Mouse (Mus musculus) effector memory CD4-positive, alpha-beta T cell, adult 5 months (primary cell): Measurements from ENCODE around the gene Zswim4. TPM values are rescaled to one million over a fixed set of nuclear protein-coding genes. Genes with fewer than 3 reads are reported as not detected.

Experiments used
- polyA plus RNA-seq: library from polyadenylated mRNA; unstranded; fragments of 100-300 nt; shearing (Covaris generic); gene quantifications from one replicate; pipeline ENCODE4 v1.2.1, GENCODE M21; 2017

Gene Zswim4
- polyA plus RNA-seq, result 53.2 TPM

GRCm38 (mm10) chr8:84236998-84237473 lies at the start of gene Zswim4:
TSS of gene Zswim4 (minus strand) at chr8:84237055.

GRCm38 (mm10) chr8:84269950-84270773 lies 33.3 kb upstream of the Zswim4 start, which contains the start of gene Ccdc130:
TSS of gene Ccdc130 (minus strand) at chr8:84270380.

GRCm38 (mm10) chr8:84256822-84257610 lies 20.2 kb upstream of the Zswim4 start, which contains the start of gene Mri1:
TSS of gene Mri1 (minus strand) at chr8:84257326.

GRCm38 (mm10) chr8:84249257-84250170 lies 12.7 kb upstream of the Zswim4 start, which contains the start of gene D8Ertd738e:
TSS of gene D8Ertd738e (minus strand) at chr8:84249719.

GRCm38 (mm10) chr8:84185117-84185516 lies 51.7 kb downstream of the Zswim4 start, which contains the start of gene Nanos3:
TSS of gene Nanos3 (minus strand) at chr8:84185217.

Other genes starting within 250 kb of the Zswim4 start
- gene Samd1, start 239.4 kb downstream of the Zswim4 start, polyA plus RNA-seq, result 6.2 TPM
- not detected for gene 1700067K01Rik, start 235.6 kb downstream of the Zswim4 start, polyA plus RNA-seq
- 1.6 TPM for gene 2210011C24Rik, start 224.9 kb downstream of the Zswim4 start, polyA plus RNA-seq
- 7.7 TPM for gene Palm3, start 215.6 kb downstream of the Zswim4 start, polyA plus RNA-seq
- gene Il27ra, start 194.5 kb downstream of the Zswim4 start, polyA plus RNA-seq, result 221 TPM
- gene Rln3, start 192.1 kb downstream of the Zswim4 start, polyA plus RNA-seq, result 1.6 TPM
- 1.7 TPM for gene Gm10643, start 171.9 kb downstream of the Zswim4 start, polyA plus RNA-seq
- gene Rfx1, start 170.2 kb downstream of the Zswim4 start, polyA plus RNA-seq, result 34.0 TPM
- gene Dcaf15, start 132.3 kb downstream of the Zswim4 start, polyA plus RNA-seq, result 31.7 TPM
- 30.8 TPM for gene Podnl1, start 111.1 kb downstream of the Zswim4 start, polyA plus RNA-seq
- gene Cc2d1a, start 89.1 kb downstream of the Zswim4 start, polyA plus RNA-seq, result 43.2 TPM
- 0.56 TPM for gene 4930432K21Rik, start 89.0 kb downstream of the Zswim4 start, polyA plus RNA-seq
- not detected for gene Nanos3, start 51.8 kb downstream of the Zswim4 start, polyA plus RNA-seq
- 577 TPM for gene D8Ertd738e, start 12.7 kb upstream of the Zswim4 start, polyA plus RNA-seq
- 117 TPM for gene Mri1, start 20.3 kb upstream of the Zswim4 start, polyA plus RNA-seq
- gene Ccdc130, start 33.3 kb upstream of the Zswim4 start, polyA plus RNA-seq, result 19.3 TPM
- gene Cacna1a, start 151.4 kb upstream of the Zswim4 start, polyA plus RNA-seq, result 7.6 TPM